Mouse (Mus musculus): ENCODE measurements at regions not wholly inside any gene's neighbourhood (a gene's known extent, or its start where the extent isn't known, plus 50 kb on each side); places are given as distances from the start of the nearest gene placed in this dataset.

- intact Hi-C loops (cut with DNase I) = no loop called here
- DNase-seq = no peak
- TF ChIP-seq CTCF (IDR thresholded peaks at IDR 0.05) = no peak
Measured at GRCm38 (mm10) chr2:128433553-128434081, 157.4 kb upstream of the Spdye4c start.

GRCm38 (mm10) chr2:128434200-128434977 is 156.6 kb upstream of the Spdye4c start:
- no peak for DNase-seq
- Histone ChIP-seq H3K27ac (no peak overlapping the region), H3K4me3 (no peak overlapping the region)
- intact Hi-C loops (cut with DNase I) = no loop called here
- TF ChIP-seq CTCF (IDR thresholded peaks at IDR 0.05) = no peak

More at GRCm38 (mm10) chr2:128433553-128434081, 157.4 kb upstream of the Spdye4c start:
- Histone ChIP-seq H3K27ac (no peak overlapping the region), H3K4me3 (no peak overlapping the region)

- Histone ChIP-seq H3K27ac (no peak overlapping the region), H3K4me3 (no peak overlapping the region)
- no peak for DNase-seq
- TF ChIP-seq CTCF (IDR thresholded peaks at IDR 0.05) = no peak
- intact Hi-C loops (cut with DNase I) = no loop called here
Measured at GRCm38 (mm10) chr2:128436378-128436777, 154.6 kb upstream of the Spdye4c start.

GRCm38 (mm10) chr2:128437698-128438097 is 153.3 kb upstream of the Spdye4c start:
- DNase-seq = no peak
- intact Hi-C loops (cut with DNase I) = no loop called here
- H3K27ac ChIP-seq = no peak overlapping the region
- H3K4me3 ChIP-seq = no peak overlapping the region
- TF ChIP-seq CTCF (IDR thresholded peaks at IDR 0.05) = no peak

- no peak for TF ChIP-seq CTCF (IDR thresholded peaks at IDR 0.05)
- no peak for DNase-seq
- Histone ChIP-seq H3K4me3 (no peak overlapping the region), H3K27ac (no peak overlapping the region)
- intact Hi-C loops (cut with DNase I) = no loop called here
Measured at GRCm38 (mm10) chr2:128438161-128438822, 152.7 kb upstream of the Spdye4c start.

GRCm38 (mm10) chr2:128438897-128439296 is 152.1 kb upstream of the Spdye4c start:
- no peak for DNase-seq
- H3K4me3 ChIP-seq = no peak overlapping the region
- no peak overlapping the region for H3K27ac ChIP-seq
- TF ChIP-seq CTCF (IDR thresholded peaks at IDR 0.05) = no peak
- intact Hi-C loops (cut with DNase I) = no loop called here

DNA sequence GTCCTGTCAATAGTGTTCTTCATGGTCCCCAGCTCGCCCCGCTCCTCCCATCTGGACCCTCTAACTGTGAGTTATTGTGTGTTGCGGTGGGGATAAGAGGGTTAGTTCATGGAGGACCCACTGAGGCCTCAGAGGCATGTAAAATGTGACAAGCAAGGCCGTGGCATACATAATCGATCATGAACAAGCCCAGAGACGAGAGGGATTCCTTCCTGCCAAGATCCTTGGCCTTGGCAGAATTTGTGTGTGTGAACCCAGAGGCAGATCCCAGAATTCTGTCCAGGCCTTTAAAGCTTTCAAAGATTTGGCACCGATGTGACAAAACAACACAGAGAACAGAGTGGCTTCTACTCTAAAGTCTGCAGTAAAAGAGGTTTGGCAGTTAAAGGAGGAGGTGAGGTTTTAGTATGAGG is 146.4 kb upstream of the Spdye4c start:
- H3K4me3 ChIP-seq = no peak overlapping the region
- DNase-seq = no peak
- intact Hi-C loops (cut with DNase I) = no loop called here
- no peak overlapping the region for H3K27ac ChIP-seq
- TF ChIP-seq CTCF (IDR thresholded peaks at IDR 0.05) = no peak

- no peak overlapping the region for H3K27ac ChIP-seq
Measured at GRCm38 (mm10) chr2:128445443-128445842, 145.6 kb upstream of the Spdye4c start.

DNA sequence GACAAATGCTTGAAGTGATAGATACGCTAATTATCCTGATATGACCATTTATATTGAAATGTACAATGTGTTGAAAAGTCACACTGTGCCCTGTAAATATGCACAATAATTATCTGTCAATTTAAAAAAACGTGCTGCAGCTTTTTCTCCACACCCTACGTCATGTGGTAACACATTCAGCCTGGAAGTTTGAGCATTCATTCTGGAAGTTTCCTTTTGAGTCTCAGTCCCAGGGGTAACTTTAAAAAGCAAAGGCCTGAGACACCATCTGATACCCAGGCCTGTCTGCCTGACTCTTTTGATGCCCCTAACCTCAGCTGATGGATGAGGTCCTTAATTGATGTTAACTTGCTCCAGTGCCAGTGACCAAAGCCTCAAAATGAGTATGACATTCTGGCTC is 141.7 kb upstream of the Spdye4c start:
- H3K27ac ChIP-seq = no peak overlapping the region
- intact Hi-C loops (cut with DNase I) = no loop called here
- H3K4me3 ChIP-seq = no peak overlapping the region
- TF ChIP-seq CTCF (IDR thresholded peaks at IDR 0.05) = no peak
- DNase-seq = no peak

More at GRCm38 (mm10) chr2:128445443-128445842, 145.6 kb upstream of the Spdye4c start:
- intact Hi-C loops (cut with DNase I) = no loop called here
- TF ChIP-seq CTCF (IDR thresholded peaks at IDR 0.05) = no peak
- no peak for DNase-seq
- H3K4me3 ChIP-seq = no peak overlapping the region

DNA sequence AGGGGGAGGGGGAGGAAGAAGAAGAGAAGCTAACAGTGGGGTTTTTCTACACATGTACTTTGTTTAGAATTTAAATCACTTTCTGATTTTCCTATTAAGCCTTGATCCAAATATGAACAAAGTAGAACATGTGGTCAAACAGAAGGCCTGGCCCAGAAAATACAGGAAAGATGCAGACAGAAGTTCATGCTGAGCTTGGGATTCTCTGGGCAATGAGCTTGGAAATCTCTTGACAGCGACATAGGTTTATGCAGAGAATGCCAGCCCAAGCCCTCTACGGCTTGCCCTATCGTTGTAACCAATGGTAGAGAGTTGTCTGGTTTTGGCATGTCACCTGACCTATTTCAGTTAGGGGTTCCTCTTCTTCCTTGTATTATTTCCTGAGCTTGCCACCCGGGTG is 141.0 kb upstream of the Spdye4c start:
- TF ChIP-seq CTCF (IDR thresholded peaks at IDR 0.05) = no peak
- intact Hi-C loops (cut with DNase I) = no loop called here
- no peak for DNase-seq
- no peak overlapping the region for H3K27ac ChIP-seq
- H3K4me3 ChIP-seq = no peak overlapping the region

DNA sequence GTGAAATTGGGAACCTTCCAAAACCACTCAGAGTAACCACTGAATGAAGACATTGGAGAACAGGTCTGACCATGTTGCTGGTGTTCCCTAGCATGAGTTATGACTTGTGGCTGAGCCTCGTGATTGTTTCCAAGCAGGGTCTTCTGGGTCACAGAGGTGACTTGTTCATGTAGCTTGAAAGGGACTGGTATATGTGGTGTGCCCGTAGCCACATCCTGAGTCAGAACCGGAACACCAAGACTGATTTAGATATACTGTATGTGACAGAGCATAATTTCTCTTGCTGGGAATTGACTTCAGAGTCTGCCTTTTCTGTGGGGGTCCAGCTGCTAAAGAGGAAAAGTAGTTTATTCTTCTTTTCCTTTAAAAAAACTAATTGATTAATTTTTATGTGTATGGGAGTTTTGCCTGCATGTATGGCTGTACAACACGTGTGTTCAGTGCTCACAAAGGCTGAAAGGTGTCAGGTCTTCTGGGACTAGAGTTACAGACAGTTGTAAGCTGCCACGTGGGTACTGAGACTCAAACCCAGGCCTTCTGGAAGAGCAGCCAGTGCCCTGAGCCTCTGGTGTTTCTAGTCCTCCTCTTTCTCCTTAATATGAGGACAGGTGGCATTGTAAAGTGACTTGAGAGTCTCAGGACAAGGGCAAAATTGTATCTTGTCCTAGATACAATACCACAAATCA is 139.3 kb upstream of the Spdye4c start:
- DNase-seq = no peak
- Histone ChIP-seq H3K27ac (no peak overlapping the region), H3K4me3 (no peak overlapping the region)
- TF ChIP-seq CTCF (IDR thresholded peaks at IDR 0.05) = no peak
- intact Hi-C loops (cut with DNase I) = no loop called here

GRCm38 (mm10) chr2:128452582-128452981 is 138.4 kb upstream of the Spdye4c start:
- TF ChIP-seq CTCF (IDR thresholded peaks at IDR 0.05) = no peak
- DNase-seq = no peak
- no peak overlapping the region for H3K4me3 ChIP-seq
- intact Hi-C loops (cut with DNase I) = no loop called here
- no peak overlapping the region for H3K27ac ChIP-seq

DNA sequence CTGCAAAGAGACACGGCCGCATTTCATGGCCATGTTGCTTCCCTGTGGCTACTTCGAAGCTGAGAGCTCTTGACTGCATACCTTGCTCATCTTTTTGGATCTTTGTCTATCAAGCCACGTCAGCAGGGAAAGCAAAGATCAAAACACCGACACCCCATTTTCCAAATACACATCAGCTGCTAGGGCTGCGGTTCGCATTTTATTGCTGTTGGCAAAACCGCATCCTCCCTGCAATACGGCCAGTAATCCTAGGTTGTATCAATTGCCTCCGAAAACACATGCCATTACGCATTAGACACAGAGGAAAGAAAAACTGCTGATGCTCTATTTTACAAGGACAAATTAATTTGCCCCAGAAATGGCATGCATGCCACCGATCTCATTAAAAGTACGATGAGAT is 136.5 kb upstream of the Spdye4c start:
- DNase-seq = no peak
- Histone ChIP-seq H3K27ac (no peak overlapping the region), H3K4me3 (no peak overlapping the region)
- TF ChIP-seq CTCF (IDR thresholded peaks at IDR 0.05) = no peak
- intact Hi-C loops (cut with DNase I) = no loop called here

Measured in gastrocnemius, adult 2 months (tissue).